Mouse (Mus musculus): ENCODE data around the gene Slc27a5.

DNA sequence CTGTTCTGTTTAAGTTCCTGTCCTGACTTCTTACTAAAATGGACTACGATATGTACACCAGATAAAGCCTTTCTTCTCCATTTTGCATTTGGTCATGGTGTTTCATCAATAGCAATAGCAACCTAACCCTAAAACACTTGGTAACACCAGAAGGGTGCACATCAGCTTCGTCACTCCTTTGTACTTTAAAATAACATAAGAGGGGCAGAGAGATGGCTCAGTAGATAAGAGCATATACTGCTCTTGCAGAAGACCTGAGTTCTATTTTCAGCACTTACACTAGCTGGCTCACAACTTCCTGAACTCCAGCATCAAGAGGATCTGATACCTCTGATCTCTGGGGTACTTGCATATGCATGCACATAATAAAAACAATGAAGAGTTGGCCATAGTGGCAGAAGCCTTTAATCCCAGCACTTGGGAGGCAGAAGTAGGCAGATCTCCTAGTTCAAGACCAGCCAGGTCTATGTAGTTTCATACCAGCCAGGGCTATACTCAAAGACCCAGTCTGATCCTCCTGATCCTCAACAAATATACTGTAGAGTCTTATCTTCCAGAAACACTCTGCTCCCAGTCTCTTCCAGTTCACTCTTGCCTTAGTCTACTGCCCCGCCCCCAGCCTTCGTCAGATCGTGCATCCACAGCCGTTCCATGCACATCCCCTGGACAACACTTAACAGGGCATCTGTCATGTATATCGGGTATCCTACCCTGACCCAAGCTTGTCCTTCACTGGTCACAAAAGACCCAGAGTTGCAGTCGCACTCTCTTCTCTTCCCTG, 10.4 kb downstream of the Slc27a5 start:
- no peak for TF ChIP-seq POLR2A (IDR thresholded peaks at IDR 0.05; ENCODE audit: control insufficient read depth, low read depth, low read length)
- TF ChIP-seq CTCF (IDR thresholded peaks at IDR 0.05; ENCODE audit: control insufficient read depth, insufficient read depth, insufficient replicate concordance, low read depth, low read length), result no peak
